Mouse (Mus musculus) embryonic fibroblast, embryonic 13.5 days (primary cell): Measurements from ENCODE around the gene Pitpnm2.

Experiments used
- CTCF ChIP-seq: IDR thresholded peaks from 2 replicates; pipeline ENCODE4 v1.5.1; 2011; ENCODE audit warnings: mild to moderate bottlenecking, control low read depth, low read length, moderate library complexity, borderline replicate concordance; ENCODE audit not compliant: insufficient read depth
- POLR2A ChIP-seq: IDR thresholded peaks from 2 replicates; pipeline ENCODE4 v1.6.1; 2011; ENCODE audit warnings: low read depth, mild to moderate bottlenecking, control low read depth, low read length, moderate library complexity

GRCm38 (mm10) chr5:124211669-124212068 is 37.9 kb downstream of the Pitpnm2 start:
- TF ChIP-seq CTCF (no peak), POLR2A (no peak)
